Mouse (Mus musculus) erythroblast, embryonic 14.5 days (primary cell): ENCODE results near the gene Vmn1r183.

Source experiments
- GATA1 ChIP-seq: IDR thresholded peaks from 2 replicates; pipeline ENCODE4 v1.6.1; 2012; ENCODE audit warnings: low read length, inconsistent platforms, mixed read lengths
- TAL1 ChIP-seq: IDR thresholded peaks from 3 replicates; pipeline ENCODE4 v1.6.1; 2012; ENCODE audit warnings: low read length, inconsistent platforms, mixed read lengths

DNA sequence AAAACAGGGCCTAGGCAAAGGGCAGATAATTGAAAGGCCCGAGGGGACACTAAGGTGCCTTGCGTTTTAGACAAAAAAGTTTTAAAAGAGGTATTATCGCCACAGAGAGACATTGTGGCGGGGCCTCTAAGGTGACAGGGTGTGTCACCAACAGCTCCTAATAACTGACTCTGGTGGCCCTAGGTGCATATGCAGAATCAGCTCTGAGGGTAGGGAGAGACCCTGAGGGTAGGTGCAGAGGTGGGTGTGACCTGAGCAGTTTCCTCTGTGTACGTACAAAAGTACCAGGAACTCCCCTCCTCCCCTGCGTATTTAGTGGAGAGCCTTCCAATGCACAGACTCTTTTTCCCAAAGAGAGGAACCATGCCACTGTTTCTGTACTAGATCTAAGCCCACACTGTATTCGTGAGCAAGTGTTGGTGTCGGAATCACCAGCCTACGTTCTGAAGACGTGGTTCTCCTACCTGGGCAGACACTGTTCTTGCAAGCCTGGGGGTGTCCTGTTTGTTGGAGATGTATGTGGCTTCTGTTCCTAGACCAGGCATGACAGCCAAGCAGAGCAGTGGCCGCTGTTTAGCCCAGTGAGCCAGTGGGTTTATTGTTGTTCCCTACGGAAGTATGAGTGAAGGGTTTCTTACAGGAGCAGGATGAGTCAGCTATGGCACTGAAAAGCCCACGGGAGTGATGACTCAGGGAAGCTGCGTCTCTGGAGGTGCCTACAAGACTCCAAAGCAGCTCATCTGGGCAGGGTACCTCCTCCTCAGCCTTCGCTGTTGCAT is 29.6 kb downstream of the Vmn1r183 start:
- no peak for TF ChIP-seq TAL1
- TF ChIP-seq GATA1 = no peak
